Mouse (Mus musculus): ENCODE measurements around the gene Hace1.
"Not testable (repeated sequence)": the region's sequence is repeated elsewhere in the genome, so short reads cannot be mapped to it uniquely, and the experiment has no call there.

Gene Hace1

GRCm38 (mm10) chr10:45577731-45578297 is at the start of gene Hace1:
Gene Hace1 (plus strand): TSS chr10:45577829.
- DNase-seq = peak; percentile 91

- DNase-seq = not testable (repeated sequence)
Observed at GRCm38 (mm10) chr10:45537334-45537733, 40.3 kb upstream of the Hace1 start.

- no peak for DNase-seq
Observed at GRCm38 (mm10) chr10:45542726-45543125, 34.9 kb upstream of the Hace1 start.

GRCm38 (mm10) chr10:45546799-45547198 is 30.8 kb upstream of the Hace1 start:
- peak; percentile 26 for DNase-seq

GRCm38 (mm10) chr10:45578298-45578821 is 731 bp downstream of the Hace1 start:
- peak; percentile 32 for DNase-seq

- DNase-seq = no peak
Observed at GRCm38 (mm10) chr10:45583310-45583709, 5.7 kb downstream of the Hace1 start.

- DNase-seq = no peak
Observed at GRCm38 (mm10) chr10:45583829-45584228, 6.2 kb downstream of the Hace1 start.

GRCm38 (mm10) chr10:45584311-45585102 is 6.9 kb downstream of the Hace1 start:
- no peak for DNase-seq

- no peak for DNase-seq
Observed at GRCm38 (mm10) chr10:45605853-45606252, 28.2 kb downstream of the Hace1 start.

- DNase-seq = no peak
Observed at GRCm38 (mm10) chr10:45610727-45611126, 33.1 kb downstream of the Hace1 start.

GRCm38 (mm10) chr10:45616012-45616411 is 38.4 kb downstream of the Hace1 start:
- DNase-seq = no peak

- peak; percentile 4 for DNase-seq
Observed at GRCm38 (mm10) chr10:45619039-45619438, 41.4 kb downstream of the Hace1 start.

- no peak for DNase-seq
Observed at GRCm38 (mm10) chr10:45631995-45632394, 54.4 kb downstream of the Hace1 start.

- no peak for DNase-seq
Observed at GRCm38 (mm10) chr10:45632641-45633040, 55.0 kb downstream of the Hace1 start.

- DNase-seq = no peak
Observed at GRCm38 (mm10) chr10:45635201-45635600, 57.6 kb downstream of the Hace1 start.

- no peak for DNase-seq
Observed at GRCm38 (mm10) chr10:45639762-45640161, 62.1 kb downstream of the Hace1 start.

GRCm38 (mm10) chr10:45654026-45654425 is 76.4 kb downstream of the Hace1 start:
- no peak for DNase-seq

GRCm38 (mm10) chr10:45662015-45662414 is 84.4 kb downstream of the Hace1 start:
- DNase-seq = no peak

GRCm38 (mm10) chr10:45668266-45668665 is 90.6 kb downstream of the Hace1 start:
- no peak for DNase-seq

GRCm38 (mm10) chr10:45676796-45677195 is 99.2 kb downstream of the Hace1 start:
- no peak for DNase-seq

- DNase-seq = no peak
Observed at GRCm38 (mm10) chr10:45686191-45686590, 108.6 kb downstream of the Hace1 start.

GRCm38 (mm10) chr10:45694931-45695330 is 117.3 kb downstream of the Hace1 start:
- DNase-seq = no peak

- DNase-seq = no peak
Observed at GRCm38 (mm10) chr10:45695522-45695921, 117.9 kb downstream of the Hace1 start.

GRCm38 (mm10) chr10:45698930-45699329 is 121.3 kb downstream of the Hace1 start:
- no peak for DNase-seq
